Mouse (Mus musculus): ENCODE results near the gene Dusp9.
A peak's percentile ranks its signal among the peaks of the same experiment; 100 is the strongest.

Gene Dusp9

DNA sequence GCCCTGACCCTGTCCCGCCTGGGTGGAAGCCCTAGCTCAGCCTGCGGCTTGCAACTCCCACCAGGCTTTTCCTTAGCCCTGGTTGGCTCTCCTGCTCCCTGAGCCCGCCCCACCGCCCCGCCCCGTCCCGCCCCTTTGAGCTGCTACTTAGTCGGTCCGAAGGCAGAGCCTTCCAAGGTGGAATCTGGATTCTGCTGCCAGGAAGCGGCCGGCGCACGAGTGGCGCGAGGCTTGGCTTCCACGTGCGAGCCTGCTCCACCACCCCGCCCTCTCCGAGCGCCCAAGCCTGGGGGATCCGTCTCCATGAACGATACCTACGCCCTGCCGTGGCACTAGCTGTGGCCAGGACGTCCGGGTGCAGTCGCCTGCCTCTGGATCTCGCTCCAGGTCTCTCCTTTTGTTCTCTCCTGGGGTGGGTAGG, at the start of gene Dusp9:
Gene Dusp9 (plus strand): TSS at position 165 of the 421 bp plus-strand sequence.
- peak; percentile 8 for DNase-seq

DNA sequence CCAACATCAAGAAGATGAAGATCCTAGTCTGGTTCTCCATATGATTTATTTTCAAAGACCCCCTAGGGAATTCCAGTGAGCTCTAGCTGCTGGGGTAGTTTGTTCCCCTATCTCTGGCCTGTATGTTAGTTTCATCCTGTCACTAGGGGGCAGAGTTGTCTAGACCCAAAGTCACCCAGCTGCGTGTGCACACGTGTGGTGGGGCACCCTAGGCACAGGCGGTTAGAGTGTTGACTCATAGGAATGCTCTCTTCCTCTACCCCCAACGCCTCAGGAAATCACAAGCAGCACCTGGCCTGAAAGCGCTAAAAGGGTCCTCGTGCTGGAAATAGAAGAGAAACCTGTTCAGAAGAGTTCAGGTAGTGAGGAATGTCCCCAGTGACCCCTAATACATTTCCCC, 46.0 kb upstream of the Dusp9 start:
- DNase-seq, result peak; percentile 56

GRCm38 (mm10) chrX:73594451-73595121, 44.6 kb upstream of the Dusp9 start:
- DNase-seq, result no peak

DNA sequence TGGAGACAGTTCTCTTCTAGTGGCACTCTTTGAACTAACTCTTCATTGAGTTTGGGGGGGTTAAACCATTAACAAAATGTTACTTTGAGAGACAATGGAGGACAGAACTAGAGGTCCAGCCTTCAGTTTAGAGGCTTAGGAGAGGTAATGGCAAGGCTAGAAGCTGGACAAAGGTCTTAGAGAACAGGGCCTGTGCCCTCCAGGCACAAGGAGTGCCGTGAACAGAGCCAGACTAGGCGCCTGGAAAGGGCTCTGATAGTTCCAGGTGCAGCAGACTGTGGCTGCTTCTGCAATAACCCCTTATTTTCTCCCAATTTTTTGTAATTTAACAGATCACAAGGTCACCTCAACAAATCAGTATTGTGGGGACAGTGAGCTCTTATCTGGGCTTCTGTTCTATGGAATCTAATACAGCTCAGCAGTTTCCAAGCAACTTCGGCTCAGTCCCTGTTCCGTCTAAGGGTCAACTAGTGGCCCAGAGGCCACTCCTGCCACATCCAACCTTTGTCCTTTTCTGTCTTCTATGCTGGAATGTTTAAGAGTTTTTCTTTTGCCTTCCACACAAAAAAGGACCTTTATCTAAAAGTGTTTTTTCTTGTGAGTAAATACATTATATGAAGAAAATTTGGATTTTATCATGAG, 43.8 kb upstream of the Dusp9 start:
- DNase-seq, result no peak

DNA sequence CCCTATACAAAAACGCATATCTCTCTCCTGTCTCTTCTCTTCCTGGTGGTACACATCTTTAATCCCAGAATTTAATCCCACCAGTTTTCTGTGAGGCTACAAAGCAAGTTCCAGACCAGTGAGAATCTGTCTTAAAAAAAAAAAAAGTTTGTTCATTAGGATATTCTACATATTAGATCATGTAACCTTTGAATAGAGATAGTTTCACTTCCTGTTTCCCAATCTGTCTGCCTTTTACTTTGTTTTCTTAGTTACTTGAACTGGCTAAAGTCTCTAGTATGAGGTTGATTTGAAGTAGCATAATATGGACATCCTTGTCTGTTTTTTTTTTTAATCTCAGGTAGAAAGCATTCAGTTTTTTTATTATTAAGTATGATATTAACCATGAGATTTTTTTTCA, 37.8 kb upstream of the Dusp9 start:
- DNase-seq, result no peak

GRCm38 (mm10) chrX:73613665-73614064, 25.6 kb upstream of the Dusp9 start:
- no peak for DNase-seq

GRCm38 (mm10) chrX:73615876-73616275, 23.3 kb upstream of the Dusp9 start:
- DNase-seq, result no peak

- DNase-seq, result no peak
Observed at GRCm38 (mm10) chrX:73619401-73619800, 19.8 kb upstream of the Dusp9 start.

DNA sequence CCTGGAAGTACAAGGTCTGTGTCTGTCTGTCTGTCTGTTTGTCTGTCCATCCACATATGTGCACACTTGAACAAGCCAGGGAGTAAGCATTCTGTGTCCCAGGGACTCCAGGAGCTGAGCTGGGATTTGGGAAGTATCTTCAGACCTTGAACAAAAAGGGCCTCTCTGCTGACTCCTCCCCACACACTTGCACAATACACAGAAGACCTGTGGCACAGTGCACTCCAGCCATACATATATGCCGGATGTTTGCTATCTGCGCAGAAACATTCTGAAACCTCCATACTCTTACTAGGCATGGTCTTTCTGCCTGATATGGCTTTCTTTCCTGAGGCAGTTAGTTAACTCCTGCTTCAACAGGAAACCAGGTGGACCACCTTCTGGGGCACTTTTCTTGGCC, 19.3 kb upstream of the Dusp9 start:
- no peak for DNase-seq

- DNase-seq, result no peak
Observed at GRCm38 (mm10) chrX:73626981-73627380, 12.2 kb upstream of the Dusp9 start.

DNA sequence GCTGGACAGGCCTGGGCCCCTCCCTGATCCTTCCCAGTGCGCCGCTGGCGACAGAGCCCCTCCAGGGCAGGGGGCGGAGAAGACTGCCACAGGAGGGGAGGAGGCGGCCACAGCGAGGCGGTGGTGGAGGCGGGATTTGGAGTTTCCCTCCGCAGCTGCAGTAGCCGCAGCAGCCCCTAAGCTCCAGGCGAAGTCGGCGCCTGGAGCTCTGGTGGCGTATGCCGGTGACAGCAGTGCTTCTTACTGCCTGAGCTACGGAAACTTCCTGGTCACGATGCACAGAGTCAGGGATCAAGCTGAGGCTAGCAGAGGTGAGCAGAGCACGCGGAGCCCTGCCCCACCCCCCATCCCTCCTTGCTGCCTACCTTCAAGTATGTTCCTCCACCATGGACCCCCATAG, 3.8 kb upstream of the Dusp9 start:
- no peak for DNase-seq

DNA sequence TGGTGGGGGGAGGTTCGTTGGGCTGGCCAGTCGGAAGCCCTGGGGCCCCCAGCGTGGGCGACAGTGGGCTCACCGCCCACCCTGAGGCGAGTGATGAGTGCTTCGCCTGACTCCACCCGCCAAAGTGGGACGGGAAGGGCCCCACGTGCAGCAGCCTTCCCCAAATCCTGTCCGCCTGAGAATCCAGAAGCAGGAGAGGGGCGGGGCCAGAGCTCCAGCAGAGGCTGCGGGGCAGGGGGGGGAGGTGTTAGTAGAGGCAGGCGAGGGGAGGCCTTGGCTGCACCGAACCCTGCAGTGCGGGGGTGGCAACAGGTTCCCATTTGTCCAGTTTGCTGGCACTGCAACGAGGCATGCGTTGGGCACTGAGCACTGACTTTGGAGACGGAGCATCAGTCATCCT, 1.8 kb upstream of the Dusp9 start:
- DNase-seq, result no peak

DNA sequence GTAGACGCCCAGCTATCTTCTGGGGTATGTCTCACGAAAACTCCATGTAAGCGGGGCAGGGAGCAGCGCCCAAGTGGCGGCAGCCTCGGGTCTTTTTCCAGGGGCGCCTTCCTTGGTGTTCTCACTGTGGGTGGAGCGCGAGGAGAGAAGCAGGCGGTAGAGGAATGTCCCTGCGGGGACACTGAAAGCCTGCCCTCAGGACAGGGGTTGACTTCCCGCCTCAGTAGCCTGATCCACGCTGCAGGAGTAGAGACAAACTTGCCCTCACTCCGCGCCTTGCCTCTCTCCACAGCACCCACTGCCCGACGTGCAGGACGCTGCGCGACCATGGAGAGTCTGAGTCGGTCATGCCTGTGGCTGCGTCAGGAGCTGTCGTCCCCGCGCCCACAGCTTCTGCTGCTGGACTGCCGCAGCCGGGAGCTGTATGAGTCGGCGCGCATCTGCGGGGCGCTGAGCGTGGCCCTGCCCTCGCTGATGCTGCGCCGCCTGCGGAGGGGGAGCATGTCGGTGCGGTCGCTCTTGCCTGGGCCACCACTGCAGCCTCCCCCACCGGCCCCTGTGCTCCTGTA, 766 bp downstream of the Dusp9 start:
- DNase-seq, result no peak

DNA sequence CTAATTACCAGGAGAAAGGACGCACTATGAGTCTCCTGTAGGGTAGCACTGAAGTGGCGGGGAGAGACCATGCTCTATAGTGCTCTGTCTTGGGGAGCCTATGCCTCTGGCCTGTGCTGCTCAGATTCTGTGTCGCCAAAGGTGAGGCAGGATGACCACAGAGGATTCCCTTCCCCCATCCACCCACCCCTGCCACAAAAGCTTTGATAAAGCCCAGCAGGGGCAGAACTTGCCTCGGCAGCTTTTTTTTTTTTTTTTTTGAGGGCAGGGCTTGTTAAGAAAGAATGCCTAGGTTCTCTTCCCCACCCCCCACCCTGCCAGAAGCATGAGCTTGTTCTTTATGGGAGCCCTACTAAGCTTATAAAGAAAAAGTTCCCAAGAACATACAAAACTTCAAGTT, 5.9 kb downstream of the Dusp9 start:
- no peak for DNase-seq

DNA sequence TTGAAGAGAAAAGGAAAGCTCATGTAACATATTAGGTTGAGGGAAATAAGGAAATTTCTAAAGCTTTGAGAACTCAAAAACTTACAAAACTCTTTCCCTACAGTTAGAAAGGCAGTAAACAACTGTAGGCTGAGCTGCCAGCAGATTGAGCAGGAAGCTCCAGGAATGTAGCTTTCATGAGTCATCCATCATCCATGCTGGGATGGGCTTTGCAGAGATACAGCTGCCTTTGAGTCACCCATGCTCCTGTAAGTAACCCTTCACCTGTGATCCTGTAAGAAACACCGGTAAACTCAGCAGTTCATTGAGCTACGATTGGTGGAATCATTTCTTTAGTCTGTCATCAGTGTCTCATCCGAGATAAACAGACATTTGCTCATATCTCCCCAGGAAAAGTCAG, 11.7 kb downstream of the Dusp9 start:
- DNase-seq, result no peak

DNA sequence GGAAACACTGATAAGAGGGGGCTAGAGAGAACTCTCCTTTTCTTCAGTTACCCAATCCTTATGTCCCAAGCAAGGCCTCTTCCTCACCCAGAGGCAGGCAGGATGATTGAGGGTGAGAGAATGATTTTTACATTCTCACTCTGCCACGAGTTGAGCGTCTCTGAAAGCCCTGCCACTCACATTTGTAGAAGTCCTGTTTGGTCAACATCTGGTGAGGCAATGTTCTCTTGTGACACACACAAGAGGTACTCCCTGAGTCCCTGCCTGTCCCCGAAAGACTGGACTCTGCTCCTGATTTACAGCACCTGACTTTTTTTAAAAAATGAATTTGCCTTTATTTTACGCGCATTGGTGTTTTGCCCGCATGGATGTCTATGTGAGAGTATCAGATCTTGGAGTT, 14.2 kb downstream of the Dusp9 start:
- no peak for DNase-seq

GRCm38 (mm10) chrX:73654177-73654576, 15.0 kb downstream of the Dusp9 start:
- DNase-seq, result peak; percentile 78

GRCm38 (mm10) chrX:73655529-73655928, 16.3 kb downstream of the Dusp9 start:
- peak; percentile 35 for DNase-seq

DNA sequence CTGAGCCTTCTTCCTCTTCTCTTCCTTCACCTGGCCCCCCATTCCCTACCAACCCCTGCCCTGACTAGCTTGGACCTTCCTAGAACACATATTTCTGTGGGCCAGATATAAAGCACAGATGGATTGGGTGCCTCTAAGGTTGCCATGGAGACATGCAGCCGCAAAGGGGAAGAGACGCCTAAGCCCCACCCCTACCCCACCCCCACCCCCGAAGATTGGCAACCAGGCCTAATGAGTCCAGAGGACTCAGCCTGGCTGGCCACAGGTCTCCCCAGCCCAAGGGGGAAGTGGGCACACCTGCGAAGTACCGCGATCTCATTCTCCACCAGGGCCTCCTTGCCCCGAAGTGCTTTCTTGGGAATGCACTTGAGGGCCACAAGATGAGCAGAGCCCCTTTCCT, 19.2 kb downstream of the Dusp9 start:
- DNase-seq, result no peak

- DNase-seq, result no peak
Observed at GRCm38 (mm10) chrX:73658936-73659574, 19.8 kb downstream of the Dusp9 start.

DNA sequence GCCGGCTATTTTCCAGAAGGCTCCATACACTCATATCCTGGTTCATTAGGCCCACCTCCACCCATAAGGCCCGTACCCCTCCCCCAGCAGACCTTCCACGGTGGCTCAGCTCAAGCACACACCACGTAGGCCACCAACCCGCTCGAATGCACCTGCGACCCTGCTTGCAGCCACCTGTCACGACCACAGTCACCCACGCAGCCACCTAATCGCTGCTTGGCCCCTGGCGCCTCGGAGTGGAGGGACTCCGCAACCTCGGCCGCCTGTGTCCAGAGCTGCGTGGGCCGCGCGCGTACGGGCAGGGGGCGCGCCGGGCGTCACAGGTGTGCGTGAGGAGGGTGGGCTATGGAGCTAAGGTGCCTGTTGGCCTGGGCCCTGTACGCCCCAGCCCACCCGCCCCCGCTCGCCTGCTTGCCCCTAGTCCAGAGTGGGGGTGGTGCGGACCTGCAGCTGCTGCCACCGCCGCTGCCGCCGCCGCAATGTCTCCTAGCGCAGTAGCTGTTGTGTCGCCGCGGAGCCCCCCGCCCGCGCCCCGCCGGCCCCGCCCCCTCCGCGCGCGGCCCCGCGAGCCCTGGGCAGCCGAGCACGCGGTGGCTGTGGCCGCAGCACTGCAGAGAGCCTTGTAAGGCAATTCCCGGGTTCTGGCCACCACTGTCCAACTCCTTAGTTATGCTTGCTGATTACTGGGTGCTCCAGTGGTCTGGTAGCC, 20.5 kb downstream of the Dusp9 start, which contains the start of gene Pnck:
Gene Pnck (minus strand): TSS at position 543 of the 709 bp plus-strand sequence.
- DNase-seq, result peak; percentile 27

- no peak for DNase-seq
Observed at GRCm38 (mm10) chrX:73660284-73660665, 21.1 kb downstream of the Dusp9 start.

GRCm38 (mm10) chrX:73663143-73663542, 23.9 kb downstream of the Dusp9 start:
- no peak for DNase-seq
